In the genomic region with DNA sequence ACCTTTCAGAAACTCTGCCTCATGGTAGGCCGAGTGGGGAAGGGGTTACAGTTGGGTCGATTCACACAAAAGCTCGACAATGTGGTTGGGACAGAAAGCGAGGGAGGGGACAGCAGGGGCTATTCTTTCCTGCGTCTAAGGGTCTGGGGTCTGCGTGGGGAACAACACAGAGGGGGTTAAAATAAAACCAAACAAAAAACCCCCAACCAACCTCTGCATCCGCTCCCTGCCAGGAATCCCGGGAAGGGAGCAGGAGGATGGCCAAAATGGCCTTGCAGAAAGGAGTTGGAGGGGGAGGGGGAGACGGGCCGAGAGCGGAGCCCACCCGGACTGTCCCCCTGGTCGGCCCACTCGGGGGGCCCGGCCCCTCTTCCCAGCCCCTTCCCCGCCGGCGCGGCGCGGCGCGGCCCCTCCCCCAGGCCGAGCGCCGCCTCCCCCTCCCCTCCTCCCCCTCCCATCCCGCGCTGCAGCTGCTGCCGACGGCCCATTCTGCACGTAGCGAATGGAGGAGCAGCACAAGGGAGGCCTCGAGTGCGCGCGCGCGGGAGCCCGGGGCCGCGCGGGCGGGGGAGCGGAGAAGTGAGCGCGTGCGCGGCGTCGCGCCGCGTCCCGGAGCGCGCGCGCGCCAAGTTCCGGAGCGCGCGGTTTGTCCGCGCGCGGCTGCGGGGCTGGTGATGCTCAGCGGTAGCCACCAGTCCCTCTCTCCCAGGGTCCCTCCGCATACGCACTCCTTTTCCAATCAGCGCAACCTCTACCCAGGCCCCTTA, we compare ENCODE assay signal across 8 mouse cellular contexts. TPM values are rescaled to one million over a fixed set of nuclear protein-coding genes. Genes with fewer than 3 reads are reported as not detected.
A peak's percentile ranks its signal among the peaks of the same experiment; 100 is the strongest.
DNase-seq lines count a peak whose midpoint lies in the region; ATAC-seq and TF ChIP-seq lines count a peak whose summit lies in the region.

No protein-coding gene starts in this region.

- under 1% methylated on average over 36 of the region's 72 CpGs for WGBS in hindbrain, embryonic 15.5 days

- peak overlapping the region; percentile 72 for H3K9ac ChIP-seq in hindbrain, embryonic 15.5 days

- TF ChIP-seq CTCF in left cerebral cortex, adult 2 months (IDR thresholded peaks at IDR 0.05), result no peak

- H3K27me3 ChIP-seq in hindbrain, embryonic 15.5 days, result no peaks in the 10 kb centered on the region

- H3K36me3 ChIP-seq in hindbrain, embryonic 15.5 days, result no peaks in the 10 kb centered on the region

- peak overlapping the region; percentile 90 for H3K4me2 ChIP-seq in hindbrain, embryonic 15.5 days

- peak; percentile 76 for ATAC-seq in hindbrain, embryonic 15.5 days (ENCODE audit: low FRiP score, low read depth)

- peaks cover 40% of the 10 kb centered on the region for H3K4me1 ChIP-seq in hindbrain, embryonic 15.5 days (replicated peaks)

- H3K9me3 ChIP-seq in hindbrain, embryonic 15.5 days, result no peaks in the 10 kb centered on the region

- peak; percentile 83 for DNase-seq in MN1 (ENCODE audit: low spot score)
- DNase-seq in cerebellum, adult 9-10 months, result peak; percentile 90
- peak; percentile 75 to 82 for DNase-seq in frontal cortex, postnatal 14 days (ENCODE audit: low spot score in 2 of 2)
- DNase-seq in left cerebral cortex, adult 2 months (ENCODE audit: extremely low spot score in 1 of 2, low spot score in 2 of 2), result peak; percentile 91
- DNase-seq in lung, postnatal 4 days, result peak; percentile 85 to 93
- peak; percentile 87 for DNase-seq in right cerebral cortex, adult 2 months (ENCODE audit: low spot score in 2 of 2)
- peak; percentile 67 to 73 for DNase-seq in urinary bladder, postnatal 36 days (ENCODE audit: low spot score in 2 of 2)

- H3K27ac ChIP-seq in hindbrain, embryonic 15.5 days (replicated peaks), result peak overlapping the region; percentile 94
- H3K27ac ChIP-seq in left cerebral cortex, adult 2 months, result peak overlapping the region; percentile 99

- intact Hi-C loops in left cerebral cortex, adult 2 months (cut with DNase I), result loop anchor here (1.0 to 5.0 kb wide), 2 partner anchors 61 to 296 kb away; partner anchors contain the start of gene Vegfa

- peak overlapping the region; percentile 49 for H3K4me3 ChIP-seq in hindbrain, embryonic 15.5 days
- H3K4me3 ChIP-seq in left cerebral cortex, adult 2 months, result peak overlapping the region; percentile 71

RNA-seq across cellular contexts. Expression of gene 1600014C23Rik, which starts 2.9 kb away (rescaled TPM):
- polyA plus RNA-seq in hindbrain, embryonic 15.5 days (2015; fragmentation: Nextera tagmentation; extraction: Ambion mirVana), result 0.43 TPM in 1 of 2 replicates, not detected in the other
- total RNA-seq in left cerebral cortex, adult 2 months (2021), result not detected

RNA-seq across cellular contexts. Expression of gene Tmem63b, which starts 49.8 kb away (rescaled TPM):
- polyA plus RNA-seq in hindbrain, embryonic 15.5 days (2015; fragmentation: Nextera tagmentation; extraction: Ambion mirVana), result 149 and 155 TPM in 2 replicates
- 100 to 1,000 TPM; 176 to 184 TPM for total RNA-seq in left cerebral cortex, adult 2 months (2021)

RNA-seq across cellular contexts. Expression of gene Mrpl14, which starts 50.4 kb away (rescaled TPM):
- 120 and 129 TPM in 2 replicates for polyA plus RNA-seq in hindbrain, embryonic 15.5 days (2015; fragmentation: Nextera tagmentation; extraction: Ambion mirVana)
- total RNA-seq in left cerebral cortex, adult 2 months (2021), result 10 to 100 TPM; 42.4 to 44.1 TPM

Comparison
In these comparisons a context has a peak if more than half of its experiments do, and no peak if none do; other contexts are left out.
1. Peak in every context shown above with its lines: DNase-seq, ATAC-seq, H3K4me3 ChIP-seq and H3K27ac ChIP-seq.